Comparison of ENCODE assay signal across 15 mouse cellular contexts in the genomic region with DNA sequence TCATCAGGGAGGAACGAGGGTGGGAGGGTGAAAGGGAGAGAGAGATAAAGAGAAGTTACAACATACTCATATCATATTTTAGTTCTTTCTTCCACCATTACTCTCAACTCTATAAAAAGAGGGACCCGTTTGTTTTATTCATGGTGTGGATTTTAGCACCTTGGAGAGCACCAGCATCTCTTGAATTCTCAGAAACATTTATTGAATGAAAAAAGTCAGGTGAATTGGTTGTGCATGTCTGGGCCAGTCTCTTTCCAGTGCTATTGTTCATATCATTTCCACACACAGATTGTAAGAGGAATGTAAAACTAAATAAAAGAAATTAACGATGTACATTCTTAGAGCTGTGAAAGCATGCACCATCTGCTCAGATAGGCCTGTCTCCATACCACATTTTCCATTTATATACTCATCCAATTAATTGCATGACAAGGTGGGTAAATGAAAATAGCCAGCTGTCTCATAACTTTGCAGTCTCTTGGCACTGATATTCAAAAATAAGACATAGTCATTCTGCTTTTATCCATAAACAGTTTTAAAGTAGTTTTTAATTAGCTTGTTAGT.
DNase-seq lines count a peak whose midpoint lies in the region; ATAC-seq and TF ChIP-seq lines count a peak whose summit lies in the region.
"Had no signal": no experiment of that assay in that cellular context is flagged by ENCODE, and none has a peak within 500 bp of the region (broad histone marks: within the 10 kb centered on the region; RNA-seq: fewer than 3 reads in every experiment).

No protein-coding gene starts in this region.

- no peak overlapping the region for H3K4me2 ChIP-seq in lung, embryonic 14.5 days
- H3K4me2 ChIP-seq: embryonic facial prominence, embryonic 13.5 days; heart, embryonic 12.5 days; hindbrain, embryonic 14.5 days had no signal

- H3K4me1 ChIP-seq in lung, embryonic 14.5 days (ENCODE audit: insufficient read depth), result no peaks in the 10 kb centered on the region
- H3K4me1 ChIP-seq: embryonic facial prominence, embryonic 13.5 days; heart, embryonic 12.5 days had no signal

- no peaks in the 10 kb centered on the region for H3K9me3 ChIP-seq in lung, embryonic 14.5 days (ENCODE audit: low read depth, low read length)
- H3K9me3 ChIP-seq: embryonic facial prominence, embryonic 13.5 days; heart, embryonic 12.5 days had no signal

- 59% methylated on average over 3 of the region's 3 CpGs for WGBS in lung, embryonic 14.5 days

- ATAC-seq in frontal cortex, adult (ENCODE audit: low TSS enrichment), result peak; percentile 27
- ATAC-seq in lung, embryonic 14.5 days (ENCODE audit: insufficient read depth), result no peak
- no peak for ATAC-seq in megakaryocyte, adult 5-6 weeks (ENCODE audit: poor library complexity, severe bottlenecking)
- ATAC-seq: liver, postnatal 0 days had no signal

- no peak for DNase-seq in frontal cortex, postnatal 10 days (ENCODE audit: low spot score in 2 of 2)
- DNase-seq in lung, embryonic 14.5 days, result peak; percentile 68
- DNase-seq in lung, postnatal 14 days, result no peak
- peak; percentile 45 for DNase-seq in embryo, embryonic 11 days
- peak; percentile 12 for DNase-seq in retina, postnatal 1 day
- DNase-seq in urinary bladder, postnatal 14 days (ENCODE audit: low spot score), result no peak
- DNase-seq: adrenal gland, postnatal 36 days; cerebellum, adult 2 months; kidney, postnatal 14 days; liver, postnatal 0 days had no signal

- no peak overlapping the region for H3K27ac ChIP-seq in lung, embryonic 14.5 days (ENCODE audit: low read depth)
- H3K27ac ChIP-seq: embryonic facial prominence, embryonic 13.5 days; hindbrain, embryonic 14.5 days had no signal

- no peak for TF ChIP-seq CTCF in lung, embryonic 14.5 days (IDR thresholded peaks at IDR 0.05; ENCODE audit: low read depth)

- H3K4me3 ChIP-seq in lung, embryonic 14.5 days (ENCODE audit: low read depth, low read length), result no peak overlapping the region
- H3K4me3 ChIP-seq: embryonic facial prominence, embryonic 13.5 days; heart, embryonic 12.5 days had no signal

- H3K36me3 ChIP-seq in lung, embryonic 14.5 days (ENCODE audit: insufficient read depth), result no peaks in the 10 kb centered on the region
- H3K36me3 ChIP-seq: embryonic facial prominence, embryonic 13.5 days; heart, embryonic 12.5 days had no signal

- no peak overlapping the region for H3K9ac ChIP-seq in lung, embryonic 14.5 days
- H3K9ac ChIP-seq: embryonic facial prominence, embryonic 13.5 days; heart, embryonic 12.5 days; hindbrain, embryonic 14.5 days; liver, postnatal 0 days had no signal

- no peaks in the 10 kb centered on the region for H3K27me3 ChIP-seq in lung, embryonic 14.5 days (ENCODE audit: insufficient read depth, low read length)
- H3K27me3 ChIP-seq: embryonic facial prominence, embryonic 13.5 days; heart, embryonic 12.5 days had no signal

Comparison
In these comparisons a context has a peak if more than half of its experiments do, and no peak if none do; other contexts are left out.
1. DNase-seq: peak in lung, embryonic 14.5 days (single experiment), embryo, embryonic 11 days (single experiment) and retina, postnatal 1 day (single experiment); none in frontal cortex, postnatal 10 days (0 of 2), lung, postnatal 14 days (single experiment) and urinary bladder, postnatal 14 days (single experiment).